Mouse (Mus musculus): ENCODE measurements around the gene Arhgef10l. TPM values are rescaled to one million over a fixed set of nuclear protein-coding genes. Genes with fewer than 3 reads are reported as not detected.

The Arhgef10l gene
- polyA plus RNA-seq, 1 experiment = 26.0 TPM

DNA sequence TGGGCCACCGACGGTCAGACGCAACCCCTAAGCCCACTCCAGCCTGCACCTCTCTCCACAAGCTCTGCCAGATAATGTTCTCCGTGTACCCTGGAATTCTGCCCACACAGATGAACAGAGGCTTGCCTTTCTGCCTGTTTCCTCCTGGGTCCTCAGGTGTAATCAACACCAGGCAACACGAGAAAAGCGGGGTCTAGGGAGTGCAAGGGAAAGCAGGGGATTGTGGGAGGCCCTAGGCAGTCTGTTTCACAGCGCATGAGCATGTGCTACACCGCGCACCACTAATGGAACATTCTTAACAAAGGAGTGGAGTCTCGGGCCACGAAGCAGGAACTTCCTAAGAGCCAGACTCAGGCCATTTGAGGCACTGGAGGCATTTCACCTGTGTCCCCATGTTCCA lies 182.7 kb downstream of the Arhgef10l start:
- Histone ChIP-seq H3K4me3 (ENCODE audit: control insufficient read depth, insufficient read depth, low read length) (no peak overlapping the region), H3K27me3 (ENCODE audit: control insufficient read depth, insufficient read depth, low read length) (no peaks in the 10 kb centered on the region), H3K4me1 (replicated peaks; ENCODE audit: control insufficient read depth, insufficient read depth, low read length) (no peaks in the 10 kb centered on the region), H3K36me3 (ENCODE audit: control insufficient read depth, insufficient read depth, low read length) (no peaks in the 10 kb centered on the region), H3K27ac (ENCODE audit: control insufficient read depth, insufficient read depth, low read length) (no peak overlapping the region)
- no peak for DNase-seq
- TF ChIP-seq CTCF (IDR thresholded peaks at IDR 0.05; ENCODE audit: borderline replicate concordance, control insufficient read depth, extremely low read depth, insufficient read depth, low read length, poor library complexity) = no peak
- no peak for TF ChIP-seq POLR2A (IDR thresholded peaks at IDR 0.05; ENCODE audit: control insufficient read depth, extremely low read depth, insufficient read depth, low read length, poor library complexity)
- WGBS = 87% methylated on average over 11 of the region's 11 CpGs

DNA sequence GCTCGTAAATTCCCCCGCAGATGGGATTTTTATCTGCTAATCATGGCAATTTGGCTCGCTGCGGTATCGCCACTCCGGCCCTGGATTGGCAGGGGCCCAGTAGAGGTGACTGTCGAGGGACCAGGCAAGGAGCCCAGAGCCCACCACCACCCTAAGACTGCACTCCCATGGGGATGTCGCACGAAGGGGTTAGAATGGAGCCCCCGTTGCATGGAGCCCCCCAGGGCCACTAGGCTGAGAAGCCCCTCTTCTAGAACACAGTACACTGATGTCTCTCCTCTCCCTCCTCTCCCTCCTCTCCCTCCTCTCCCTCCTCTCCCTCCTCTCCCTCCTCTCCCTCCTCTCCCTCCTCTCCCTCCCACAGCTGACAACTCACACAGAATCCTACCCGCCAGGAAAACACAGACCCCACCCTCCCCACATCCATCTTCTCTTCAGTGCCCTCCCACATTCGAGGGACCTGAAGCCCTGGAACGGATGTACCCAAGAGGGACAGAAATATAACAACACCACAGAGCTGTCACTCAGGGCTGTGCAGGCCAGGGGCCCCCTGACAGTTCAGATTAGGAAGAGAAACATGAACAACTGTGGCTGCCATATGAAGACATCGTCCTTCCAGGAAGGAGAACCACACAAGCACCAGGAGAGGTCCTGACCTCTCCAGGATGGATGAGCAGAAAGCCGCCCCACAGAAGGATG lies 185.3 kb downstream of the Arhgef10l start:
- no peak for TF ChIP-seq POLR2A (IDR thresholded peaks at IDR 0.05; ENCODE audit: control insufficient read depth, extremely low read depth, insufficient read depth, low read length, poor library complexity)
- TF ChIP-seq CTCF (IDR thresholded peaks at IDR 0.05; ENCODE audit: borderline replicate concordance, control insufficient read depth, extremely low read depth, insufficient read depth, low read length, poor library complexity) = no peak
- Histone ChIP-seq H3K36me3 (ENCODE audit: control insufficient read depth, insufficient read depth, low read length) (no peaks in the 10 kb centered on the region), H3K27me3 (ENCODE audit: control insufficient read depth, insufficient read depth, low read length) (no peaks in the 10 kb centered on the region), H3K27ac (ENCODE audit: control insufficient read depth, insufficient read depth, low read length) (no peak overlapping the region), H3K4me3 (ENCODE audit: control insufficient read depth, insufficient read depth, low read length) (no peak overlapping the region), H3K4me1 (replicated peaks; ENCODE audit: control insufficient read depth, insufficient read depth, low read length) (no peaks in the 10 kb centered on the region)
- DNase-seq = no peak
- 49% methylated on average over 15 of the region's 15 CpGs for WGBS

DNA sequence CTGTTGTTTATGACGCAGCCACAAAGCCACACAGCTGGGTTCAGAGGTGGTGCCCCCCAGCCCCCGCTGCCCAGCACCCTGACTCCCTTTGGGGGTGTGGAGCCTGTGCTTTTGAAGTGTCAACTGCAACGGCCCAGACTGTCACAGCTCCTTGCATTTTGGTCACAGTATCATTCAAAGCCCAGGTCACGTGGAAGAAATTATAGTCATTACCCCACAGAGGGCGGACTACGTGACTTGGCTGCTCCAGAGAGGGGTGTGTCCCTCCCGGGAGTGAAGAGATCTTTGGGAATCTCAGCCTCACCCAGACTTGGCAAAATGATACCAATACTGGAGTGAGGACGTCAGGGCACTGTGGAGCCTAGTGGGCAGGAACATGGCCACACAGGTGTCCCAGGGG lies 190.6 kb downstream of the Arhgef10l start:
- TF ChIP-seq CTCF (IDR thresholded peaks at IDR 0.05; ENCODE audit: borderline replicate concordance, control insufficient read depth, extremely low read depth, insufficient read depth, low read length, poor library complexity) (no peak), POLR2A (IDR thresholded peaks at IDR 0.05; ENCODE audit: control insufficient read depth, extremely low read depth, insufficient read depth, low read length, poor library complexity) (no peak)
- WGBS = 84% methylated on average over 8 of the region's 8 CpGs
- Histone ChIP-seq H3K36me3 (ENCODE audit: control insufficient read depth, insufficient read depth, low read length) (no peaks in the 10 kb centered on the region), H3K4me1 (replicated peaks; ENCODE audit: control insufficient read depth, insufficient read depth, low read length) (no peaks in the 10 kb centered on the region), H3K27ac (ENCODE audit: control insufficient read depth, insufficient read depth, low read length) (no peak overlapping the region), H3K4me3 (ENCODE audit: control insufficient read depth, insufficient read depth, low read length) (no peak overlapping the region), H3K27me3 (ENCODE audit: control insufficient read depth, insufficient read depth, low read length) (no peaks in the 10 kb centered on the region)
- no peak for DNase-seq

DNA sequence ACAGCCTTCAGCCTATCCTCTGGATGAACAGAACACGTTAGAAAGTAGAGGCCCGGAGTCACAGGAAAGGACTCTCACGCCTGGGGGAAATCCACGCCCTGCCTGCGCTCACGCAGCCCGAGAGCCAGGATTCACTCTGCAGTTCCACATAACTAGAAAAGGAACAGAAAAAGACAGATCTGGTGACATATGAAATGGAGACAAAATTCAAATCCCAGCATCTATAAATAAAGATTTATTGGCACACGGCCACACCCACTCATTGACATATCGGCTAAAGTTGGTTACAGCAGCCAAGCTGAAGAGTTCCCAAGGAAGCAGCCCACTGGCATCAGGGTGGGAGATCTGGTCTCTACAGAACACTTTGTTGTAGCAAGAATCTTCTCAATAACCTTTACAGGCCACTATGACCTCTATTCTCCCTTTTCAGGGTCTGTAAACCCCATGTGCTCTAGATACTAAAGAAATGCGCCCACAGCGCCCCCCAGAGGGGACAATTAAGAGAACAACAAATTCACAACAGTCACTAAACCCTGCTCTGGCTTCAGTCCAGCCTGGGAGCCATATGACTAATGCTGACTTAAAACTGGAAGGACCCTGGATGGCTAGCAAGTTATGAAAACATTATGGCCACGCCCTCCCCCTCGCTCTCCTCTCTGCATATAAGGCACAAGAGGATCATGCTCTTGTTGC lies 195.9 kb downstream of the Arhgef10l start:
- Histone ChIP-seq H3K27me3 (ENCODE audit: control insufficient read depth, insufficient read depth, low read length) (no peaks in the 10 kb centered on the region), H3K4me3 (ENCODE audit: control insufficient read depth, insufficient read depth, low read length) (no peak overlapping the region), H3K36me3 (ENCODE audit: control insufficient read depth, insufficient read depth, low read length) (no peaks in the 10 kb centered on the region), H3K4me1 (replicated peaks; ENCODE audit: control insufficient read depth, insufficient read depth, low read length) (no peaks in the 10 kb centered on the region), H3K27ac (ENCODE audit: control insufficient read depth, insufficient read depth, low read length) (no peak overlapping the region)
- TF ChIP-seq CTCF (IDR thresholded peaks at IDR 0.05; ENCODE audit: borderline replicate concordance, control insufficient read depth, extremely low read depth, insufficient read depth, low read length, poor library complexity) (no peak), POLR2A (IDR thresholded peaks at IDR 0.05; ENCODE audit: control insufficient read depth, extremely low read depth, insufficient read depth, low read length, poor library complexity) (no peak)
- DNase-seq = no peak
- WGBS = 72% methylated on average over 13 of the region's 13 CpGs

DNA sequence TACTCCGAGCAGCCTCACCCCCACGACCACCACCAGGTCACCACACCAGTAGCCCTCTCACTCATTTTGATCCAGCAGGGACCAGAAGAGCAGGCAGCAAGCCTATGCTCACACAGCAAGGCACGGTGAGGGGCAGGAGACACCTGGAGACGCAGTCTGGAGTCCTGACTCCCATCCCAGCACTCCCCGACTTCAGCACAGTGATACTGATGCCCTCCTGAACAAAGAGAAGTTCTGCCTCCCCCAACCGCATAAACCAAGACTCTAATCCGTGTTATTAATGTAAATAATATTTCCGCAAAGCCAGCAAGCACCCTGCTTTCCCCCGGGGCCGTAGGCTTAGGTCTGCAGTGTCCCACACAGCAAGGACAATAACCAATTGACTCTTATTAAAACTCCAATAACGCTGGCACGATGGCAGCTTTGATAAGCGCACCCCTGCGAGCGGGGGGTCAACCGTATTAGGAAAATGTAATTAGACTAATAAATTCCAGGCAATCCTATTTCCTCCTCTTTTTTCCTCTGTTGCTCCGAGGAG lies 198.5 kb downstream of the Arhgef10l start:
- WGBS = 82% methylated on average over 17 of the region's 17 CpGs

More for the DNA sequence above, 198.5 kb downstream of the Arhgef10l start:
- Histone ChIP-seq H3K27ac (ENCODE audit: control insufficient read depth, insufficient read depth, low read length) (no peak overlapping the region), H3K27me3 (ENCODE audit: control insufficient read depth, insufficient read depth, low read length) (no peaks in the 10 kb centered on the region), H3K4me1 (replicated peaks; ENCODE audit: control insufficient read depth, insufficient read depth, low read length) (no peaks in the 10 kb centered on the region), H3K4me3 (ENCODE audit: control insufficient read depth, insufficient read depth, low read length) (no peak overlapping the region), H3K36me3 (ENCODE audit: control insufficient read depth, insufficient read depth, low read length) (no peaks in the 10 kb centered on the region)
- TF ChIP-seq POLR2A (IDR thresholded peaks at IDR 0.05; ENCODE audit: control insufficient read depth, extremely low read depth, insufficient read depth, low read length, poor library complexity) (no peak), CTCF (IDR thresholded peaks at IDR 0.05; ENCODE audit: borderline replicate concordance, control insufficient read depth, extremely low read depth, insufficient read depth, low read length, poor library complexity) (no peak)
- DNase-seq = no peak

Other genes starting within 250 kb of the Arhgef10l start
- gene Rcc2, start 34.5 kb upstream of the Arhgef10l start, polyA plus RNA-seq (2012; rRNA removed) = 211 and 279 TPM in 2 replicates
- 0.90 and 1.0 TPM in 2 replicates for gene Padi6, start 76.6 kb upstream of the Arhgef10l start, polyA plus RNA-seq (2012; rRNA removed)
- gene Padi4, start 108.2 kb upstream of the Arhgef10l start, polyA plus RNA-seq (2012; rRNA removed) = 21.0 and 23.5 TPM in 2 replicates
- 2.6 and 3.7 TPM in 2 replicates for gene Padi3, start 144.6 kb upstream of the Arhgef10l start, polyA plus RNA-seq (2012; rRNA removed)
- 0.85 and 0.89 TPM in 2 replicates for gene Padi1, start 179.8 kb upstream of the Arhgef10l start, polyA plus RNA-seq (2012; rRNA removed)
- 19.5 and 21.9 TPM in 2 replicates for gene Padi2, start 240.3 kb upstream of the Arhgef10l start, polyA plus RNA-seq (2012; rRNA removed)

Data from thymus, adult 2 months (tissue).